Mouse (Mus musculus): ENCODE measurements at regions not wholly inside any gene's neighbourhood (a gene's known extent, or its start where the extent isn't known, plus 50 kb on each side); places are given as distances from the start of the nearest gene placed in this dataset.

GRCm38 (mm10) chr11:19265672-19265972 is 246.8 kb upstream of the Meis1 start:
- TF ChIP-seq CTCF (IDR thresholded peaks at IDR 0.05; ENCODE audit: low read depth) (no peak), EP300 (IDR thresholded peaks at IDR 0.05; ENCODE audit: low read depth) (no peak)
